Mouse (Mus musculus): Measurements from ENCODE around the gene Slc25a25. TPM values are rescaled to one million over a fixed set of nuclear protein-coding genes. Genes with fewer than 3 reads are reported as not detected.

Gene Slc25a25
- total RNA-seq, 2 experiments from 2014 or later: 45.3 to 211 TPM

- peak overlapping the region; percentile 65 for H3K27ac ChIP-seq
- H3K4me3 ChIP-seq: no peak overlapping the region
Observed at GRCm38 (mm10) chr2:32437612-32438166, 13.6 kb downstream of the Slc25a25 start.

GRCm38 (mm10) chr2:32436686-32437372 lies 14.4 kb downstream of the Slc25a25 start:
- Histone ChIP-seq H3K27ac (peak overlapping the region; percentile 65), H3K4me3 (no peak overlapping the region)
- DNase-seq: no peak
- TF ChIP-seq CTCF (IDR thresholded peaks at IDR 0.05): no peak
- intact Hi-C loops (cut with DNase I): no loop called here

More at GRCm38 (mm10) chr2:32437612-32438166, 13.6 kb downstream of the Slc25a25 start:
- intact Hi-C loops (cut with DNase I): no loop called here
- DNase-seq: no peak
- TF ChIP-seq CTCF (IDR thresholded peaks at IDR 0.05): no peak

- TF ChIP-seq CTCF (IDR thresholded peaks at IDR 0.05): no peak
- peak; percentile 91 for DNase-seq
- Histone ChIP-seq H3K4me3 (peak overlapping the region; percentile 74), H3K27ac (peak overlapping the region; percentile 85)
- intact Hi-C loops (cut with DNase I): no loop called here
Observed at GRCm38 (mm10) chr2:32430701-32431676, 20.3 kb downstream of the Slc25a25 start.

- DNase-seq: no peak
- Histone ChIP-seq H3K27ac (peak overlapping the region; percentile 35), H3K4me3 (no peak overlapping the region)
- intact Hi-C loops (cut with DNase I): loop anchor here (2.0 kb wide), 1 partner anchor 15 kb away; no protein-coding TSS in a partner anchor
- TF ChIP-seq CTCF (IDR thresholded peaks at IDR 0.05): no peak
Observed at GRCm38 (mm10) chr2:32429215-32429891, 21.9 kb downstream of the Slc25a25 start.

- no peak for DNase-seq
- Histone ChIP-seq H3K27ac (peak overlapping the region; percentile 35), H3K4me3 (no peak overlapping the region)
- intact Hi-C loops (cut with DNase I): loop anchor here (2.0 kb wide), 1 partner anchor 17 kb away; no protein-coding TSS in a partner anchor
- TF ChIP-seq CTCF (IDR thresholded peaks at IDR 0.05): no peak
Observed at GRCm38 (mm10) chr2:32428262-32428722, 23.0 kb downstream of the Slc25a25 start.

- TF ChIP-seq CTCF (IDR thresholded peaks at IDR 0.05): no peak
- H3K27ac ChIP-seq: peak overlapping the region; percentile 35
- no peak for DNase-seq
- intact Hi-C loops (cut with DNase I): loop anchor here (2.0 kb wide), 1 partner anchor 17 kb away; no protein-coding TSS in a partner anchor
- H3K4me3 ChIP-seq: no peak overlapping the region
Observed at GRCm38 (mm10) chr2:32427720-32428119, 23.5 kb downstream of the Slc25a25 start.

- intact Hi-C loops (cut with DNase I): no loop called here
- H3K27ac ChIP-seq: peak overlapping the region; percentile 97
- H3K4me3 ChIP-seq: no peak overlapping the region
- no peak for TF ChIP-seq CTCF (IDR thresholded peaks at IDR 0.05)
- no peak for DNase-seq
Observed at GRCm38 (mm10) chr2:32426141-32426540, 25.1 kb downstream of the Slc25a25 start.

- no peak for DNase-seq
- Histone ChIP-seq H3K27ac (peak overlapping the region; percentile 97), H3K4me3 (no peak overlapping the region)
- intact Hi-C loops (cut with DNase I): no loop called here
- TF ChIP-seq CTCF (IDR thresholded peaks at IDR 0.05): no peak
Observed at GRCm38 (mm10) chr2:32425568-32425967, 25.7 kb downstream of the Slc25a25 start.

GRCm38 (mm10) chr2:32424796-32425195 lies 26.4 kb downstream of the Slc25a25 start:
- H3K4me3 ChIP-seq: peak overlapping the region; percentile 89
- TF ChIP-seq CTCF (IDR thresholded peaks at IDR 0.05): no peak
- intact Hi-C loops (cut with DNase I): no loop called here
- DNase-seq: no peak
- peak overlapping the region; percentile 97 for H3K27ac ChIP-seq

GRCm38 (mm10) chr2:32423481-32424331 lies 27.5 kb downstream of the Slc25a25 start:
- DNase-seq: peak; percentile 85
- Histone ChIP-seq H3K27ac (peak overlapping the region; percentile 97), H3K4me3 (peak overlapping the region; percentile 89)
- TF ChIP-seq CTCF (IDR thresholded peaks at IDR 0.05): no peak; the same call in 1 of the 2 replicates
- intact Hi-C loops (cut with DNase I): no loop called here

GRCm38 (mm10) chr2:32421851-32422251 lies 29.4 kb downstream of the Slc25a25 start:
- no peak for TF ChIP-seq CTCF (IDR thresholded peaks at IDR 0.05)
- intact Hi-C loops (cut with DNase I): no loop called here
- H3K27ac ChIP-seq: peak overlapping the region; percentile 97
- H3K4me3 ChIP-seq: peak overlapping the region; percentile 89
- peak; percentile 78 for DNase-seq
